Mouse (Mus musculus): ENCODE measurements around the gene Cyp11a1.

Gene Cyp11a1

GRCm38 (mm10) chr9:58042391-58042790 is 36.2 kb downstream of the Cyp11a1 start:
- in situ Hi-C loops (cut with MboI, MseI), result no loop called here

- in situ Hi-C loops (cut with MboI, MseI), result no loop called here
Observed at GRCm38 (mm10) chr9:58043496-58044017, 37.3 kb downstream of the Cyp11a1 start.

- in situ Hi-C loops (cut with MboI, MseI), result no loop called here
Observed at GRCm38 (mm10) chr9:58044828-58045227, 38.6 kb downstream of the Cyp11a1 start.

GRCm38 (mm10) chr9:58045646-58046045 is 39.4 kb downstream of the Cyp11a1 start:
- in situ Hi-C loops (cut with MboI, MseI), result no loop called here

GRCm38 (mm10) chr9:58047061-58047460 is 40.9 kb downstream of the Cyp11a1 start:
- in situ Hi-C loops (cut with MboI, MseI), result no loop called here

GRCm38 (mm10) chr9:58048621-58049020 is 42.4 kb downstream of the Cyp11a1 start:
- in situ Hi-C loops (cut with MboI, MseI), result no loop called here

- in situ Hi-C loops (cut with MboI, MseI), result no loop called here
Observed at GRCm38 (mm10) chr9:58049186-58049585, 43.0 kb downstream of the Cyp11a1 start.

GRCm38 (mm10) chr9:58049861-58050260 is 43.6 kb downstream of the Cyp11a1 start:
- in situ Hi-C loops (cut with MboI, MseI), result loop anchor here (5.0 to 25.0 kb wide), 2 partner anchors 102 to 1263 kb away; partner anchors contain the start of gene Lingo1

GRCm38 (mm10) chr9:58051937-58052336 is 45.7 kb downstream of the Cyp11a1 start:
- in situ Hi-C loops (cut with MboI, MseI), result loop anchor here (5.0 to 25.0 kb wide), 2 partner anchors 100 to 1265 kb away; partner anchors contain the start of gene Lingo1

- in situ Hi-C loops (cut with MboI, MseI), result loop anchor here (5.0 to 25.0 kb wide), 2 partner anchors 99 to 1266 kb away; partner anchors contain the start of gene Lingo1
Observed at GRCm38 (mm10) chr9:58053102-58053501, 46.9 kb downstream of the Cyp11a1 start.

- in situ Hi-C loops (cut with MboI, MseI), result loop anchor here (5.0 to 25.0 kb wide), 2 partner anchors 99 to 1266 kb away; partner anchors contain the start of gene Lingo1
Observed at GRCm38 (mm10) chr9:58053544-58053943, 47.3 kb downstream of the Cyp11a1 start.

- in situ Hi-C loops (cut with MboI, MseI), result loop anchor here (5.0 to 25.0 kb wide), 2 partner anchors 98 to 1267 kb away; partner anchors contain the start of gene Lingo1
Observed at GRCm38 (mm10) chr9:58054032-58054431, 47.8 kb downstream of the Cyp11a1 start.

GRCm38 (mm10) chr9:58055666-58056065 is 49.5 kb downstream of the Cyp11a1 start:
- in situ Hi-C loops (cut with MboI, MseI), result loop anchor here (25.0 kb wide), 1 partner anchor 1268 kb away; the partner anchor contains the start of gene Lingo1

- in situ Hi-C loops (cut with MboI, MseI), result loop anchor here (5.0 to 25.0 kb wide), 2 partner anchors 252 to 1273 kb away; partner anchors contain the start of genes Lingo1 and Loxl1
Observed at GRCm38 (mm10) chr9:58059920-58060319, 53.7 kb downstream of the Cyp11a1 start.

GRCm38 (mm10) chr9:58060677-58061667 is 54.8 kb downstream of the Cyp11a1 start:
- in situ Hi-C loops (cut with MboI, MseI), result loop anchor here (5.0 to 25.0 kb wide), 2 partner anchors 251 to 1274 kb away; partner anchors contain the start of genes Lingo1 and Loxl1

- in situ Hi-C loops (cut with MboI, MseI), result loop anchor here (5.0 to 25.0 kb wide), 2 partner anchors 249 to 1276 kb away; partner anchors contain the start of genes Lingo1 and Loxl1
Observed at GRCm38 (mm10) chr9:58063531-58063930, 57.3 kb downstream of the Cyp11a1 start, which contains the start of gene Stra6. Stra6 (plus strand) TSS chr9:58063788.

GRCm38 (mm10) chr9:58065532-58065931 is 59.3 kb downstream of the Cyp11a1 start:
- in situ Hi-C loops (cut with MboI, MseI), result loop anchor here (25.0 kb wide), 1 partner anchor 1278 kb away; the partner anchor contains the start of gene Lingo1

- in situ Hi-C loops (cut with MboI, MseI), result loop anchor here (25.0 kb wide), 1 partner anchor 1279 kb away; the partner anchor contains the start of gene Lingo1
Observed at GRCm38 (mm10) chr9:58065977-58066730, 59.9 kb downstream of the Cyp11a1 start.

- in situ Hi-C loops (cut with MboI, MseI), result loop anchor here (25.0 kb wide), 1 partner anchor 1279 kb away; the partner anchor contains the start of gene Lingo1
Observed at GRCm38 (mm10) chr9:58066731-58067095, 60.5 kb downstream of the Cyp11a1 start.

- in situ Hi-C loops (cut with MboI, MseI), result loop anchor here (25.0 kb wide), 1 partner anchor 1280 kb away; the partner anchor contains the start of gene Lingo1
Observed at GRCm38 (mm10) chr9:58067546-58067945, 61.3 kb downstream of the Cyp11a1 start.

- in situ Hi-C loops (cut with MboI, MseI), result loop anchor here (25.0 kb wide), 1 partner anchor 1287 kb away; the partner anchor contains the start of gene Lingo1
Observed at GRCm38 (mm10) chr9:58074561-58074960, 68.3 kb downstream of the Cyp11a1 start.
